Mouse (Mus musculus) kidney, postnatal 14 days (tissue): ENCODE data around the gene C2cd4c.

ENCODE experiments used
- DNase-seq: peaks from one replicate; pipeline ENCODE4 v3.0.0; 2022; ENCODE audit warnings: mixed read lengths

Gene C2cd4c

GRCm38 (mm10) chr10:79578276-79578675, 35.5 kb downstream of the C2cd4c start:
- no peak for DNase-seq

GRCm38 (mm10) chr10:79577376-79577775, 36.4 kb downstream of the C2cd4c start:
- no peak for DNase-seq

- DNase-seq: no peak
Measured at GRCm38 (mm10) chr10:79575754-79576153, 38.1 kb downstream of the C2cd4c start.

GRCm38 (mm10) chr10:79574796-79575195, 39.0 kb downstream of the C2cd4c start:
- no peak for DNase-seq

- no peak for DNase-seq
Measured at GRCm38 (mm10) chr10:79574350-79574749, 39.5 kb downstream of the C2cd4c start.

DNA sequence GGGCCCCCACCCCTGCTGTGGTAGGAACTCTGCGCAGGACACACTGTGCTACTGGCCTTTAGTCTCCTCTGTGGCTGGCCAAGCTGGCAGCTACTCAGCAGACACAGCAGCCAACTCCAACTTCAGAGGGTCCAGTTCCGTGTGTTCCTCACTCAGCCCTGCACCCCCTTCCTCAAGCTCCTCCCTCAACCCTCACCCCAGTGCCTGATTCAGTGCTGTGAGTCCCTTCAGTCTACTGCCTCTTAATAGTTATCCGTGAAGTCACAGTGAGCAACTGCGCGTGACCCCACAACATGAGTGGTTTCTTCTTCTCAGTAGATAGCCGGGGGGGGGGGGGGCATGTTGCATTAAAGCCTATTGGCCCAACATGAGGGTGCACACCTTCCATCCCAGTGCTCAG, 40.2 kb downstream of the C2cd4c start:
- DNase-seq: no peak

- DNase-seq: no peak
Measured at GRCm38 (mm10) chr10:79571314-79571713, 42.5 kb downstream of the C2cd4c start.

- DNase-seq: no peak
Measured at GRCm38 (mm10) chr10:79569921-79570320, 43.9 kb downstream of the C2cd4c start.

GRCm38 (mm10) chr10:79559716-79560115, 54.1 kb downstream of the C2cd4c start:
- DNase-seq: no peak

GRCm38 (mm10) chr10:79557496-79557895, 56.3 kb downstream of the C2cd4c start:
- no peak for DNase-seq

GRCm38 (mm10) chr10:79556951-79557350, 56.9 kb downstream of the C2cd4c start:
- no peak for DNase-seq
